In genomic region chr5:118504926-118505325, GRCm38 (mm10) we compare ENCODE assay signal across 20 mouse cellular contexts. TPM values are rescaled to one million over a fixed set of nuclear protein-coding genes. Genes with fewer than 3 reads are reported as not detected.
DNase-seq lines count a peak whose midpoint lies in the region; ATAC-seq and TF ChIP-seq lines count a peak whose summit lies in the region.
"Had no signal": no experiment of that assay in that cellular context is flagged by ENCODE, and none has a peak within 500 bp of the region (broad histone marks: within the 10 kb centered on the region; RNA-seq: fewer than 3 reads in every experiment).

No protein-coding gene starts in this region.

- TF ChIP-seq CTCF in kidney, adult 2 months (conservative IDR thresholded peaks at IDR 0.05; ENCODE audit: insufficient read depth, insufficient read length, low read depth, low read length): no peak
- TF ChIP-seq CTCF in Patski (IDR thresholded peaks at IDR 0.05): no peak

- H3K27ac ChIP-seq in kidney, adult 2 months (ENCODE audit: insufficient read depth, low read depth, low read length): no peak overlapping the region
- H3K27ac ChIP-seq in limb, embryonic 10.5 days: peak overlapping the region; percentile 42; the same call in 1 of the 2 replicates
- peak overlapping the region; percentile 69 for H3K27ac ChIP-seq in liver, embryonic 15.5 days (replicated peaks)
- H3K27ac ChIP-seq: embryonic facial prominence, embryonic 12.5 days; heart, embryonic 10.5 days; hindbrain, embryonic 14.5 days had no signal

- peak overlapping the region; percentile 28 for H3K4me2 ChIP-seq in liver, embryonic 15.5 days
- H3K4me2 ChIP-seq: embryonic facial prominence, embryonic 12.5 days; hindbrain, embryonic 14.5 days; lung, embryonic 14.5 days had no signal

- CTCF ChIA-PET in Patski (lab: Charles Lee): no interaction called here

- no peaks in the 10 kb centered on the region for H3K9me3 ChIP-seq in limb, embryonic 10.5 days (replicated peaks)
- H3K9me3 ChIP-seq in liver, embryonic 15.5 days (replicated peaks): no peaks in the 10 kb centered on the region
- H3K9me3 ChIP-seq: embryonic facial prominence, embryonic 12.5 days; G1E; heart, embryonic 10.5 days had no signal

- POLR2A ChIA-PET in Patski (lab: Charles Lee): no interaction called here

- H3K4me1 ChIP-seq in kidney, adult 2 months (ENCODE audit: control insufficient read depth, insufficient read depth, low read length): no peaks in the 10 kb centered on the region
- H3K4me1 ChIP-seq in limb, embryonic 10.5 days: peaks cover 18% of the 10 kb centered on the region
- H3K4me1 ChIP-seq in liver, embryonic 15.5 days (replicated peaks): peaks cover 57% of the 10 kb centered on the region

- H3K27me3 ChIP-seq in kidney, adult 2 months (replicated peaks; ENCODE audit: control insufficient read depth, insufficient read depth, low read length): no peaks in the 10 kb centered on the region
- no peaks in the 10 kb centered on the region for H3K27me3 ChIP-seq in Patski
- no peaks in the 10 kb centered on the region for H3K27me3 ChIP-seq in limb, embryonic 10.5 days (ENCODE audit: low read depth, poor library complexity, severe bottlenecking)
- peaks cover 18% of the 10 kb centered on the region for H3K27me3 ChIP-seq in liver, embryonic 15.5 days
- H3K27me3 ChIP-seq: embryonic facial prominence, embryonic 12.5 days had no signal

- WGBS in kidney, adult 2 months: 38% methylated on average over 7 of the region's 7 CpGs
- 31% methylated on average over 7 of the region's 7 CpGs for WGBS in limb, embryonic 10.5 days
- 42% methylated on average over 7 of the region's 7 CpGs for WGBS in liver, embryonic 15.5 days (ENCODE audit: insufficient replicate concordance)

- H3K4me3 ChIP-seq in kidney, adult 2 months (ENCODE audit: insufficient read depth, low read depth, low read length): no peak overlapping the region
- H3K4me3 ChIP-seq in limb, embryonic 10.5 days: no peak overlapping the region
- H3K4me3 ChIP-seq in liver, embryonic 15.5 days (replicated peaks): no peak overlapping the region
- H3K4me3 ChIP-seq: embryonic facial prominence, embryonic 12.5 days; erythroblast, embryonic 14.5 days; heart, embryonic 10.5 days had no signal

- TF ChIP-seq POLR2A in kidney, adult 2 months (IDR thresholded peaks at IDR 0.05; ENCODE audit: low read depth, low read length): no peak

- peak; percentile 63 for ATAC-seq in Patski
- ATAC-seq in liver, embryonic 15.5 days (ENCODE audit: insufficient read depth): peak; percentile 95
- ATAC-seq: forebrain, embryonic 16.5 days; midbrain, embryonic 16.5 days had no signal

- in situ Hi-C loops in Patski (cut with MboI; ENCODE audit: low pct_unique_long_range_greater_than_20kb): no loop called here

- no peaks in the 10 kb centered on the region for H3K36me3 ChIP-seq in kidney, adult 2 months (ENCODE audit: control insufficient read depth, insufficient read depth, low read length)
- H3K36me3 ChIP-seq in limb, embryonic 10.5 days: no peaks in the 10 kb centered on the region
- no peaks in the 10 kb centered on the region for H3K36me3 ChIP-seq in liver, embryonic 15.5 days (replicated peaks)
- H3K36me3 ChIP-seq: embryonic facial prominence, embryonic 12.5 days; G1E; heart, embryonic 10.5 days had no signal

- DNase-seq in kidney, adult 2 months: peak; percentile 35
- no peak for DNase-seq in kidney, adult 8-10 months
- DNase-seq in Patski (ENCODE audit: low read depth, low spot score): peak; percentile 31
- DNase-seq in limb, embryonic 10.5 days (ENCODE audit: low spot score): no peak
- DNase-seq in cerebellum, adult 8-10 months: no peak
- no peak for DNase-seq in testis, postnatal 14 days (ENCODE audit: low spot score)
- DNase-seq: cerebellum, adult 18-20 months; cerebellum, postnatal 36 days; gastrocnemius, postnatal 36 days; left cerebral cortex, postnatal 4 days; thymus, postnatal 14 days had no signal

- no peak overlapping the region for H3K9ac ChIP-seq in liver, embryonic 15.5 days
- H3K9ac ChIP-seq: embryonic facial prominence, embryonic 12.5 days; hindbrain, embryonic 14.5 days; lung, embryonic 14.5 days had no signal

RNA-seq across cellular contexts. Expression of gene Med13l, which starts 55.6 kb away (rescaled TPM):
- 10.7 and 11.3 TPM in 2 replicates for polyA plus RNA-seq in kidney, adult 2 months (2012; rRNA removed)
- 35.3 TPM for polyA plus RNA-seq in Patski (2021)
- polyA plus RNA-seq in limb, embryonic 10.5 days (2016; fragmentation: Nextera tagmentation; extraction: Ambion mirVana): 11.1 and 13.9 TPM in 2 replicates
- polyA plus RNA-seq in liver, embryonic 15.5 days (2015; fragmentation: Nextera tagmentation; extraction: Ambion mirVana): 11.0 and 13.3 TPM in 2 replicates

Comparison
In these comparisons a context has a peak if more than half of its experiments do, and no peak if none do; other contexts are left out.
1. DNase-seq: peak in kidney, adult 2 months (single experiment) and Patski (single experiment); none in kidney, adult 8-10 months (0 of 2), limb, embryonic 10.5 days (single experiment), cerebellum, adult 8-10 months (single experiment) and testis, postnatal 14 days (single experiment).